Mouse (Mus musculus) spleen, adult 2 months (tissue): ENCODE results near the gene Pcnx4.

Experiments
- CTCF ChIP-seq: fragments of 200-500 bp; IDR thresholded peaks from 2 replicates; pipeline ENCODE4 v1.5.1; 2011; ENCODE audit warnings: mild to moderate bottlenecking, inconsistent platforms; ENCODE audit not compliant: insufficient read depth, insufficient read length, insufficient replicate concordance; ENCODE audit errors: extremely low read depth
- POLR2A ChIP-seq: fragments of 200-500 bp; IDR thresholded peaks from 2 replicates; pipeline ENCODE4 v1.6.1; 2011; ENCODE audit warnings: low read depth, low read length, inconsistent platforms

DNA sequence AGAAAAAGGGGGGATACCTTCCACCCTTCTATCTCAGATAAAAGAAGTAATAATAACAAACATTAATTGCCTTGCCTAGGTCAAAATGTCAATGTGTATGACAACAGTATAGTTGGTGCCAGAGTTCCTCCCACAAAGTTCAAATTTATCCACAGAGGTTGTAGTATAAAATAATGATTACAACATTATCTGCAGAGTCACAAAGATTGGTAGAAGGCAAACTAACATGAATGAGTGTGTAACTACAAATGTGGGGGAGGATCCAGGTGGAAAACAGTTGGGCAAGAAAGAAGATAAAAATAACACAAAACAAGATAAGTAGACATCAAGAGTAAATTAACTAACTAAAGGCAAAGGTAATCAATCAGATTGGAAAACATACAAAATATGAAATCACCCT is 56.8 kb downstream of the Pcnx4 start:
- TF ChIP-seq POLR2A (no peak), CTCF (no peak)
